Mouse (Mus musculus): ENCODE data around the gene Aldh1l2. TPM values are rescaled to one million over a fixed set of nuclear protein-coding genes. Genes with fewer than 3 reads are reported as not detected.

Gene Aldh1l2
- polyA plus RNA-seq, 1 experiment from 2014 or later = 8.7 TPM

DNA sequence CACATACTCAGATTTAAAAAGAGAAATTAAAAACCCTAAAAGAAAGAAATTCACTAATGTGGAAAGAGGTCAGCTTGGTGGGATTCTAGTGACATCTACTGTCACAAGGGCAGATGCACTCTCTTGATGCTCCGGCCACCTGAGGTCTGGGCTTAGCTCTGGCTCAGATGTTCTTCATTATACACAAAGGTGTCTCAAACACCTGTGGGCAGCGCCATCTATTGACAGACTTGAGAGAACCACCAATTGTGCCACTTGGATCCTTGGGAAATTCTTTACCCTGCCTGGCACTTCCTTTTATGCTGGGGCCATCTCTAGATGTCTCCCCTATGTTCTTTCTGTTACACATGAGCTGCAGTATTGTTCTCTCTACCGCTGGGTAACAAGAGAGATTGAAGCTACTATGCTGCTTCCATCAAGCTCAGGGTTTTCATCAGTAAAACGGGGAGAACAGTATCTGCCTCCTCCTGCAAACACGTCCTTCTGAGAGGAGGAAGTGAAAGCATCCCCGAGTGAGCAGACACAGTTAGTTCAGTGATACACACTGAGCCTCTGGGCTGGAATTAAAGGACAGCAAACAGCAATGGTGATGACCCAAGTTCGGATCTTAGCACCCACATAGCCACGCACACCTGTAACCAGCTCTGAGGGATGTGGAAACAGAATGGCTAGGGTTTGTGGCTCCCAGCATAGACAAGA is 24.8 kb downstream of the Aldh1l2 start:
- no peaks in the 10 kb centered on the region for H3K27me3 ChIP-seq (ENCODE audit: control insufficient read depth, insufficient read depth, low read length)

DNA sequence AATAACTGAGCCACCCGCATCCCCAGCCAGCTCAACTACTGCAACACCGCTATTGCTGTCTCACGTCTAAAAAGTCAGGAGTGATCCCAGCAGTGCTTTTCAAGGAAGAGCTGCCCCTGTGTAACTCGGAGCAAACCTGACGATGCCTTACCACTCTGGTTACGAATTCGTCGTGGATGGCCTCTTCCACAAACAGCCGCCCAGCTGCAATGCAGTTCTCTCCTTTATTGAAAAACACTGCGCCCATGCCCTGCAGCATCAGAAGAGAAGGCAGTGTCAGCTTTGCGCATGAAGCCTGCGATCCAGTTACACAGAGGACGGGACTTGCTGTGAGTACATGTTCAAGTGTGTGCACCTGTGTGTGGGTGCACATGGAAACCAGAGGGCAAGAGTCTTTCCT is 36.6 kb downstream of the Aldh1l2 start:
- Histone ChIP-seq H3K4me2 (replicated peaks; ENCODE audit: low read depth, low read length) (no peak overlapping the region), H3K4me3 (ENCODE audit: low read depth, low read length) (no peak overlapping the region), H3K36me3 (ENCODE audit: control insufficient read depth, insufficient read depth, low read length) (no peaks in the 10 kb centered on the region), H3K9ac (ENCODE audit: low read depth, low read length) (no peak overlapping the region), H3K27me3 (ENCODE audit: control insufficient read depth, insufficient read depth, low read length) (no peaks in the 10 kb centered on the region), H3K4me1 (replicated peaks; ENCODE audit: control insufficient read depth, insufficient read depth, low read length) (no peaks in the 10 kb centered on the region), H3K27ac (ENCODE audit: low read depth, low read length) (no peak overlapping the region), H3K9me3 (ENCODE audit: control insufficient read depth, low read length) (no peaks in the 10 kb centered on the region)
- no peak for DNase-seq (ENCODE audit: low spot score)
- 91% methylated on average over 13 of the region's 13 CpGs for WGBS
- ATAC-seq (ENCODE audit: low FRiP score) = no peak

More for the DNA sequence above, 24.8 kb downstream of the Aldh1l2 start:
- no peaks in the 10 kb centered on the region for H3K36me3 ChIP-seq (ENCODE audit: control insufficient read depth, insufficient read depth, low read length)
- H3K4me2 ChIP-seq (replicated peaks; ENCODE audit: low read depth, low read length) = no peak overlapping the region
- no peak overlapping the region for H3K27ac ChIP-seq (ENCODE audit: low read depth, low read length)
- DNase-seq (ENCODE audit: low spot score) = no peak
- no peaks in the 10 kb centered on the region for H3K4me1 ChIP-seq (replicated peaks; ENCODE audit: control insufficient read depth, insufficient read depth, low read length)
- no peak overlapping the region for H3K4me3 ChIP-seq (ENCODE audit: low read depth, low read length)
- H3K9me3 ChIP-seq (ENCODE audit: control insufficient read depth, low read length) = no peaks in the 10 kb centered on the region
- H3K9ac ChIP-seq (ENCODE audit: low read depth, low read length) = no peak overlapping the region
- no peak for ATAC-seq (ENCODE audit: low FRiP score)
- WGBS = 64% methylated on average over 8 of the region's 8 CpGs

DNA sequence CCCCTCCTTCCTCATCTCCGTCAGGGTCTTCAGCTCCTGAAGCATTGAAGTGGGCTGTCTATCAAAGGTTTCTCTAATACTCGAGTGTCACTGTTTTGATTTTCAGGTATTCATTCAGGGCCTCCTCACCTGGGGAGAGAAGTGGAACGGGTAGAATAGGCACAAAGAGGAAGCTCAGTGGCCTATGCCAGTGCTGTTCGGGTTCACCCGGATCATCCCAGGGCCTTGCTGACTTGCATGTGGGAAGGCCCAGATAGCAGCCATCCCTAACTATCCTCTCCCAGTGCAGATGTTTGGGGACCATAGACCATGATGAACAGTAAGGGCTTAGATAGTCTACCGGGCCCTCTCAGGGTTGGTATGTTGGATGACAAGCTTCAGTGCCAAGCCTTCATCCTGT is 43.4 kb downstream of the Aldh1l2 start:
- H3K36me3 ChIP-seq (ENCODE audit: control insufficient read depth, insufficient read depth, low read length) = no peaks in the 10 kb centered on the region

GRCm38 (mm10) chr10:83477286-83477685 is 56.7 kb downstream of the Aldh1l2 start:
- H3K36me3 ChIP-seq (ENCODE audit: control insufficient read depth, insufficient read depth, low read length) = no peaks in the 10 kb centered on the region
- H3K27ac ChIP-seq (ENCODE audit: low read depth, low read length) = no peak overlapping the region
- no peaks in the 10 kb centered on the region for H3K27me3 ChIP-seq (ENCODE audit: control insufficient read depth, insufficient read depth, low read length)
- H3K4me1 ChIP-seq (replicated peaks; ENCODE audit: control insufficient read depth, insufficient read depth, low read length) = no peaks in the 10 kb centered on the region
- no peak overlapping the region for H3K4me2 ChIP-seq (replicated peaks; ENCODE audit: low read depth, low read length)
- 85% methylated on average over 5 of the region's 5 CpGs for WGBS
- no peaks in the 10 kb centered on the region for H3K9me3 ChIP-seq (ENCODE audit: control insufficient read depth, low read length)
- no peak overlapping the region for H3K9ac ChIP-seq (ENCODE audit: low read depth, low read length)
- H3K4me3 ChIP-seq (ENCODE audit: low read depth, low read length) = no peak overlapping the region
- no peak for DNase-seq (ENCODE audit: low spot score)
- no peak for ATAC-seq (ENCODE audit: low FRiP score)

More for the DNA sequence above, 43.4 kb downstream of the Aldh1l2 start:
- ATAC-seq (ENCODE audit: low FRiP score) (no peak), DNase-seq (ENCODE audit: low spot score) (no peak)
- Histone ChIP-seq H3K9ac (ENCODE audit: low read depth, low read length) (no peak overlapping the region), H3K27ac (ENCODE audit: low read depth, low read length) (no peak overlapping the region), H3K4me1 (replicated peaks; ENCODE audit: control insufficient read depth, insufficient read depth, low read length) (no peaks in the 10 kb centered on the region), H3K4me2 (replicated peaks; ENCODE audit: low read depth, low read length) (no peak overlapping the region), H3K27me3 (ENCODE audit: control insufficient read depth, insufficient read depth, low read length) (no peaks in the 10 kb centered on the region), H3K4me3 (ENCODE audit: low read depth, low read length) (no peak overlapping the region), H3K9me3 (ENCODE audit: control insufficient read depth, low read length) (no peaks in the 10 kb centered on the region)
- WGBS = 88% methylated on average over 6 of the region's 6 CpGs

DNA sequence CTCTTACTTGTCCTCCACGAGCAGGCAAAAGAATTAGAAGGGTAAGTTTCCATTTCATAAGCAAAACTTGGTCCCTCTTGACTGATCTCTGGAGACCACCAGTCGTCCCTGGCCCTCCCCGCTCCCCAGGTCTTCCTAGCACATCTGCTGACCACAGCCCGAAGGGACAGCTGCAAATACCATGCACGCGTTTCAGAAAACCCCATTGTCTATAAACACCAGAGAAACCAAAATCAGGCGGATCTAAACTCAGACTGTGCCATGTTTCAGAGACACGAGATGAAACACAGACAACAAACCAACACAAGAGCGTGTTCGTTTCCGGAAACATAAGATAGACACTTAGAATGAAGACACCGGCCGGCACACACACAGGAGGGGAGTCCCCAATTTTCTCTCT is 58.7 kb downstream of the Aldh1l2 start:
- 96% methylated on average over 13 of the region's 13 CpGs for WGBS
- H3K27me3 ChIP-seq (ENCODE audit: control insufficient read depth, insufficient read depth, low read length) = no peaks in the 10 kb centered on the region
- no peak overlapping the region for H3K27ac ChIP-seq (ENCODE audit: low read depth, low read length)
- H3K9ac ChIP-seq (ENCODE audit: low read depth, low read length) = no peak overlapping the region
- H3K36me3 ChIP-seq (ENCODE audit: control insufficient read depth, insufficient read depth, low read length) = no peaks in the 10 kb centered on the region
- DNase-seq (ENCODE audit: low spot score) (no peak), ATAC-seq (ENCODE audit: low FRiP score) (no peak)
- no peak overlapping the region for H3K4me2 ChIP-seq (replicated peaks; ENCODE audit: low read depth, low read length)
- no peak overlapping the region for H3K4me3 ChIP-seq (ENCODE audit: low read depth, low read length)
- H3K9me3 ChIP-seq (ENCODE audit: control insufficient read depth, low read length) = no peaks in the 10 kb centered on the region
- no peaks in the 10 kb centered on the region for H3K4me1 ChIP-seq (replicated peaks; ENCODE audit: control insufficient read depth, insufficient read depth, low read length)

- Histone ChIP-seq H3K9ac (ENCODE audit: low read depth, low read length) (no peak overlapping the region), H3K27ac (ENCODE audit: low read depth, low read length) (no peak overlapping the region), H3K36me3 (ENCODE audit: control insufficient read depth, insufficient read depth, low read length) (peaks cover 2% of the 10 kb centered on the region; the same call in 1 of the 2 replicates), H3K27me3 (ENCODE audit: control insufficient read depth, insufficient read depth, low read length) (no peaks in the 10 kb centered on the region), H3K4me1 (replicated peaks; ENCODE audit: control insufficient read depth, insufficient read depth, low read length) (no peaks in the 10 kb centered on the region), H3K9me3 (ENCODE audit: control insufficient read depth, low read length) (0 out of 2 replicates have a peak, but pooled peaks cover 6% of the 10 kb centered on the region), H3K4me3 (ENCODE audit: low read depth, low read length) (no peak overlapping the region), H3K4me2 (replicated peaks; ENCODE audit: low read depth, low read length) (no peak overlapping the region)
- DNase-seq (ENCODE audit: low spot score) (no peak), ATAC-seq (ENCODE audit: low FRiP score) (no peak)
- 88% methylated on average over 3 of the region's 3 CpGs for whole genome bisulfite sequencing
Measured at GRCm38 (mm10) chr10:83457531-83457930, 76.4 kb downstream of the Aldh1l2 start.

DNA sequence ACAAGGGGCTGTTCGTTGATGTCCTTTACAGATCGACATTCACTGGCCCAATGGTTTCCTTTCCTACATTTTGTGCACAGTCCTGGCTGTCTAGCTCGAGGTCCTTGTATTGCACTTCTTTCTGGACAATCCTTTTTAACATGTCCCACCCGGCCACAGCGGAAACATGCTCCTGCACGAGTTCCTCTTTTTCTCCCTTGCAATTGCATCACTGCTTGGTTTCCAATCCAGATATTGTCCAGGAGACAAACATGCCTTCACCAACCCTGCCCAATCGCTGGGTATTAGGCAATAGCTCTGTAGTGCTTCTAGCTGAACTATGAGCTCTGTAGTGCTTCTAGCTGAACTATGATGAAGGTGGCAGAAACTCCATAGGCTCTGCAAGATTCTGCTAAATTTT is 85.4 kb downstream of the Aldh1l2 start:
- H3K27ac ChIP-seq (ENCODE audit: low read depth, low read length) = no peak overlapping the region
- no peaks in the 10 kb centered on the region for H3K27me3 ChIP-seq (ENCODE audit: control insufficient read depth, insufficient read depth, low read length)
- no peaks in the 10 kb centered on the region for H3K4me1 ChIP-seq (replicated peaks; ENCODE audit: control insufficient read depth, insufficient read depth, low read length)
- no peak overlapping the region for H3K9ac ChIP-seq (ENCODE audit: low read depth, low read length)
- no peak for DNase-seq (ENCODE audit: low spot score)
- no peaks in the 10 kb centered on the region for H3K36me3 ChIP-seq (ENCODE audit: control insufficient read depth, insufficient read depth, low read length)
- 93% methylated on average over 7 of the region's 7 CpGs for WGBS
- ATAC-seq (ENCODE audit: low FRiP score) = no peak
- H3K9me3 ChIP-seq (ENCODE audit: control insufficient read depth, low read length) = no peaks in the 10 kb centered on the region
- H3K4me3 ChIP-seq (ENCODE audit: low read depth, low read length) = no peak overlapping the region
- no peak overlapping the region for H3K4me2 ChIP-seq (replicated peaks; ENCODE audit: low read depth, low read length)

Other genes with a start within 250 kb of the Aldh1l2 start
- 0.90 and 1.4 TPM in 2 replicates for gene Slc41a2, start 196.3 kb downstream of the Aldh1l2 start, polyA plus RNA-seq (2014; fragmentation: Nextera tagmentation; extraction: Ambion mirVana)
- 1.0 and 1.3 TPM in 2 replicates for gene D10Wsu102e, start 173.9 kb downstream of the Aldh1l2 start, polyA plus RNA-seq (2014; fragmentation: Nextera tagmentation; extraction: Ambion mirVana)
- gene Washc4, start 9.6 kb upstream of the Aldh1l2 start, polyA plus RNA-seq (2014; fragmentation: Nextera tagmentation; extraction: Ambion mirVana) = 40.5 and 40.7 TPM in 2 replicates
- 32.0 and 38.5 TPM in 2 replicates for gene Appl2, start 114.6 kb upstream of the Aldh1l2 start, polyA plus RNA-seq (2014; fragmentation: Nextera tagmentation; extraction: Ambion mirVana)
- gene 1500009L16Rik, start 188.7 kb upstream of the Aldh1l2 start, polyA plus RNA-seq (2014; fragmentation: Nextera tagmentation; extraction: Ambion mirVana) = 39.3 and 50.8 TPM in 2 replicates

Measured in hindbrain, embryonic 11.5 days (tissue).